Mouse (Mus musculus): ENCODE measurements at regions not wholly inside any gene's neighbourhood (a gene's known extent, or its start where the extent isn't known, plus 50 kb on each side); places are given as distances from the start of the nearest gene placed in this dataset.

GRCm38 (mm10) chr5:107035376-107035775, 71.3 kb downstream of the Cdc7 start:
- no peak for ATAC-seq (replicated peaks)
- Histone ChIP-seq H3K36me3 (no peaks in the 10 kb centered on the region), H3K4me2 (replicated peaks) (no peak overlapping the region), H3K27me3 (no peaks in the 10 kb centered on the region), H3K9ac (replicated peaks) (no peak overlapping the region), H3K27ac (replicated peaks) (no peak overlapping the region), H3K4me1 (no peaks in the 10 kb centered on the region), H3K4me3 (no peak overlapping the region), H3K9me3 (no peaks in the 10 kb centered on the region)
- WGBS, result 83% methylated on average over 4 of the region's 4 CpGs

- ATAC-seq (replicated peaks), result no peak
- Histone ChIP-seq H3K27ac (replicated peaks) (no peak overlapping the region), H3K4me3 (no peak overlapping the region), H3K4me1 (no peaks in the 10 kb centered on the region), H3K4me2 (replicated peaks) (no peak overlapping the region), H3K9me3 (no peaks in the 10 kb centered on the region), H3K27me3 (no peaks in the 10 kb centered on the region), H3K9ac (replicated peaks) (no peak overlapping the region), H3K36me3 (no peaks in the 10 kb centered on the region)
- 80% methylated on average over 6 of the region's 6 CpGs for whole genome bisulfite sequencing
These were observed 71.7 kb downstream of the Cdc7 start for GRCm38 (mm10) chr5:107035782-107036181.

- H3K36me3 ChIP-seq, result no peaks in the 10 kb centered on the region
- no peak for ATAC-seq (replicated peaks)
- H3K9me3 ChIP-seq, result no peaks in the 10 kb centered on the region
- WGBS, result 83% methylated on average over 6 of the region's 6 CpGs
- H3K4me3 ChIP-seq, result no peak overlapping the region
- H3K27me3 ChIP-seq, result no peaks in the 10 kb centered on the region
- H3K27ac ChIP-seq (replicated peaks), result no peak overlapping the region
- H3K9ac ChIP-seq (replicated peaks), result no peak overlapping the region
- H3K4me1 ChIP-seq, result no peaks in the 10 kb centered on the region
- H3K4me2 ChIP-seq (replicated peaks), result no peak overlapping the region
These were observed 72.4 kb downstream of the Cdc7 start for GRCm38 (mm10) chr5:107036475-107036874.

GRCm38 (mm10) chr5:107037087-107037486, 73.0 kb downstream of the Cdc7 start:
- Histone ChIP-seq H3K36me3 (no peaks in the 10 kb centered on the region), H3K4me1 (no peaks in the 10 kb centered on the region), H3K4me2 (replicated peaks) (no peak overlapping the region), H3K27ac (replicated peaks) (no peak overlapping the region), H3K27me3 (no peaks in the 10 kb centered on the region), H3K4me3 (no peak overlapping the region), H3K9me3 (no peaks in the 10 kb centered on the region), H3K9ac (replicated peaks) (no peak overlapping the region)
- WGBS, result 76% methylated on average over 6 of the region's 6 CpGs
- no peak for ATAC-seq (replicated peaks)

- H3K4me3 ChIP-seq, result no peak overlapping the region
- no peak overlapping the region for H3K4me2 ChIP-seq (replicated peaks)
- no peak overlapping the region for H3K9ac ChIP-seq (replicated peaks)
- no peaks in the 10 kb centered on the region for H3K4me1 ChIP-seq
- H3K27ac ChIP-seq (replicated peaks), result no peak overlapping the region
- no peaks in the 10 kb centered on the region for H3K9me3 ChIP-seq
- no peaks in the 10 kb centered on the region for H3K36me3 ChIP-seq
- ATAC-seq (replicated peaks), result no peak
- WGBS, result 95% methylated on average over 8 of the region's 8 CpGs
- H3K27me3 ChIP-seq, result no peaks in the 10 kb centered on the region
These were observed 75.2 kb downstream of the Cdc7 start for GRCm38 (mm10) chr5:107039340-107039739.

GRCm38 (mm10) chr5:107039956-107040355, 75.8 kb downstream of the Cdc7 start:
- WGBS, result 90% methylated on average over 6 of the region's 6 CpGs
- Histone ChIP-seq H3K27ac (replicated peaks) (no peak overlapping the region), H3K27me3 (no peaks in the 10 kb centered on the region), H3K4me3 (no peak overlapping the region), H3K36me3 (no peaks in the 10 kb centered on the region), H3K9ac (replicated peaks) (no peak overlapping the region), H3K4me1 (no peaks in the 10 kb centered on the region), H3K4me2 (replicated peaks) (no peak overlapping the region), H3K9me3 (no peaks in the 10 kb centered on the region)
- no peak for ATAC-seq (replicated peaks)

GRCm38 (mm10) chr5:107040489-107040888, 76.4 kb downstream of the Cdc7 start:
- ATAC-seq (replicated peaks), result no peak
- Histone ChIP-seq H3K27me3 (no peaks in the 10 kb centered on the region), H3K9me3 (no peaks in the 10 kb centered on the region), H3K4me1 (no peaks in the 10 kb centered on the region), H3K4me2 (replicated peaks) (no peak overlapping the region), H3K9ac (replicated peaks) (no peak overlapping the region), H3K27ac (replicated peaks) (no peak overlapping the region), H3K36me3 (no peaks in the 10 kb centered on the region), H3K4me3 (no peak overlapping the region)
- WGBS, result 89% methylated on average over 10 of the region's 10 CpGs

- no peak for ATAC-seq (replicated peaks)
- H3K9me3 ChIP-seq, result no peaks in the 10 kb centered on the region
- no peak overlapping the region for H3K4me2 ChIP-seq (replicated peaks)
- 80% methylated on average over 10 of the region's 10 CpGs for WGBS
- no peak overlapping the region for H3K4me3 ChIP-seq
- H3K27ac ChIP-seq (replicated peaks), result no peak overlapping the region
- no peaks in the 10 kb centered on the region for H3K27me3 ChIP-seq
- H3K36me3 ChIP-seq, result no peaks in the 10 kb centered on the region
- no peaks in the 10 kb centered on the region for H3K4me1 ChIP-seq
- H3K9ac ChIP-seq (replicated peaks), result no peak overlapping the region
These were observed 81.0 kb downstream of the Cdc7 start for GRCm38 (mm10) chr5:107045163-107045562.

- H3K4me3 ChIP-seq, result no peak overlapping the region
- WGBS, result 32% methylated on average over 4 of the region's 4 CpGs
- H3K4me1 ChIP-seq, result no peaks in the 10 kb centered on the region
- no peak overlapping the region for H3K4me2 ChIP-seq (replicated peaks)
- no peaks in the 10 kb centered on the region for H3K27me3 ChIP-seq
- no peak overlapping the region for H3K27ac ChIP-seq (replicated peaks)
- ATAC-seq (replicated peaks), result no peak
- no peaks in the 10 kb centered on the region for H3K36me3 ChIP-seq
- H3K9ac ChIP-seq (replicated peaks), result no peak overlapping the region
- no peaks in the 10 kb centered on the region for H3K9me3 ChIP-seq
These were observed 82.4 kb downstream of the Cdc7 start for GRCm38 (mm10) chr5:107046501-107046931.

- Histone ChIP-seq H3K27ac (replicated peaks) (no peak overlapping the region), H3K4me2 (replicated peaks) (no peak overlapping the region), H3K27me3 (no peaks in the 10 kb centered on the region), H3K9me3 (no peaks in the 10 kb centered on the region), H3K9ac (replicated peaks) (no peak overlapping the region), H3K4me1 (no peaks in the 10 kb centered on the region), H3K36me3 (no peaks in the 10 kb centered on the region), H3K4me3 (no peak overlapping the region)
- WGBS, result 85% methylated on average over 5 of the region's 5 CpGs
- ATAC-seq (replicated peaks), result no peak
These were observed 84.5 kb downstream of the Cdc7 start for GRCm38 (mm10) chr5:107048607-107049006.

- H3K27ac ChIP-seq (replicated peaks), result no peak overlapping the region
- H3K4me1 ChIP-seq, result no peaks in the 10 kb centered on the region
- no peaks in the 10 kb centered on the region for H3K36me3 ChIP-seq
- H3K4me3 ChIP-seq, result no peak overlapping the region
- H3K9me3 ChIP-seq, result no peaks in the 10 kb centered on the region
- no peak for ATAC-seq (replicated peaks)
- no peak overlapping the region for H3K9ac ChIP-seq (replicated peaks)
- 83% methylated on average over 3 of the region's 3 CpGs for WGBS
- no peak overlapping the region for H3K4me2 ChIP-seq (replicated peaks)
- H3K27me3 ChIP-seq, result no peaks in the 10 kb centered on the region
These were observed 86.0 kb downstream of the Cdc7 start for GRCm38 (mm10) chr5:107050076-107050475.

GRCm38 (mm10) chr5:107051868-107052267, 87.7 kb downstream of the Cdc7 start:
- Histone ChIP-seq H3K4me1 (0 out of 2 replicates have a peak, but pooled peaks cover 2% of the 10 kb centered on the region), H3K27ac (replicated peaks) (no peak overlapping the region), H3K27me3 (no peaks in the 10 kb centered on the region), H3K9ac (replicated peaks) (no peak overlapping the region), H3K4me2 (replicated peaks) (no peak overlapping the region), H3K4me3 (no peak overlapping the region), H3K9me3 (no peaks in the 10 kb centered on the region), H3K36me3 (no peaks in the 10 kb centered on the region)
- 79% methylated on average over 10 of the region's 10 CpGs for WGBS
- no peak for ATAC-seq (replicated peaks)

GRCm38 (mm10) chr5:107054900-107055452, 90.9 kb downstream of the Cdc7 start:
- Histone ChIP-seq H3K4me1 (0 out of 2 replicates have a peak, but pooled peaks cover 2% of the 10 kb centered on the region), H3K4me2 (replicated peaks) (no peak overlapping the region), H3K9ac (replicated peaks) (no peak overlapping the region), H3K27ac (replicated peaks) (no peak overlapping the region), H3K4me3 (no peak overlapping the region), H3K27me3 (no peaks in the 10 kb centered on the region), H3K36me3 (no peaks in the 10 kb centered on the region), H3K9me3 (no peaks in the 10 kb centered on the region)
- 76% methylated on average over 6 of the region's 6 CpGs for WGBS
- no peak for ATAC-seq (replicated peaks)
